Mouse (Mus musculus) liver, postnatal 0 days (tissue): ENCODE measurements at regions not wholly inside any gene's neighbourhood (a gene's known extent, or its start where the extent isn't known, plus 50 kb on each side); places are given as distances from the start of the nearest gene placed in this dataset.

Experiments used
- CTCF ChIP-seq: sonication (generic); IDR thresholded peaks from 2 replicates; pipeline ENCODE4 v1.5.1; 2016; ENCODE audit warnings: antibody characterized with exemption, low read depth
- EP300 ChIP-seq: IDR thresholded peaks from 2 replicates; pipeline ENCODE4 v1.6.1; 2016; ENCODE audit warnings: antibody characterized with exemption, low read depth, mild to moderate bottlenecking

DNA sequence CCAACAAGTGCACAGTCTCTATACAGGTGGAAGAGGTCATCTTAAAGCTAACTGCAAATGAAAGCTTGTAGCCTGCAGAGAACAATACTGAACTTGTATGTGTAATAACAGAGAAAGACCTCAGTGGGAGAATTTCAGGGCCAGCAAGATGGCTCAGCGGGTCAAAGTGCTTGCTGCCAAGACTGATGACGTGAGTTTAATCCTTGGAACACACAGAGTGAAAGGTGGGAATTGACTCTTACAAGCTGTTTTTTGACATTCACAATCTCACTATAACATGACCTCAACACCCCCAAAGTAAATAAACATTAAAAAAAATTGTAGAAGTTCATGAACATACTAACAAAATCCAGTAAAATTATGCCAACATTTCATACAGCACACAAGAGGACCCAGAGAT is 162.4 kb upstream of the Rora start:
- TF ChIP-seq EP300 (no peak), CTCF (no peak)
